Mouse (Mus musculus) liver, embryonic 11.5 days (tissue): ENCODE data around the gene Slc25a45. TPM values are rescaled to one million over a fixed set of nuclear protein-coding genes. Genes with fewer than 3 reads are reported as not detected.

ENCODE experiments used
- ATAC-seq: fragments of 200-750 bp; cut with Nextera tagmentation; replicated peaks from 2 replicates; pipeline ENCODE4 v1.8.0; 2017; ENCODE audit warnings: moderate number of reproducible peaks, mild to moderate bottlenecking, moderate TSS enrichment, moderate library complexity; ENCODE audit not compliant: low FRiP score
- DNase-seq: peaks from one replicate; pipeline ENCODE4 v3.0.0-alpha.2; 2017; ENCODE audit warnings: low spot score
- H3K27ac ChIP-seq: fragments of 300-500 bp; sonication (generic); 2 replicates; pipeline ENCODE4 v1.5.1; 2014; ENCODE audit warnings: mild to moderate bottlenecking, low read depth, low read length, control low read depth
- H3K27me3 ChIP-seq: fragments of 300-500 bp; sonication (generic); replicated peaks from 2 replicates; pipeline ENCODE4 v1.6.1; 2014; ENCODE audit warnings: low read length, mixed read lengths; ENCODE audit not compliant: control insufficient read depth, insufficient read depth
- H3K36me3 ChIP-seq: fragments of 300-500 bp; sonication (generic); 2 replicates; pipeline ENCODE4 v1.6.1; 2014; ENCODE audit warnings: mild to moderate bottlenecking, low read length, moderate library complexity, mixed read lengths; ENCODE audit not compliant: control insufficient read depth, insufficient read depth
- H3K4me1 ChIP-seq: fragments of 300-500 bp; sonication (generic); replicated peaks from 2 replicates; pipeline ENCODE4 v1.6.1; 2014; ENCODE audit warnings: low read length, mixed read lengths; ENCODE audit not compliant: control insufficient read depth, insufficient read depth
- H3K4me2 ChIP-seq: fragments of 300-500 bp; sonication (generic); 2 replicates; pipeline ENCODE4 v1.6.1; 2014; ENCODE audit warnings: mild to moderate bottlenecking, control low read depth, moderate library complexity
- H3K4me3 ChIP-seq: fragments of 300-500 bp; sonication (generic); 2 replicates; pipeline ENCODE4 v1.5.1; 2014; ENCODE audit warnings: low read depth, low read length, control low read depth
- H3K9ac ChIP-seq: fragments of 300-500 bp; sonication (generic); 2 replicates; pipeline ENCODE4 v1.6.1; 2014; ENCODE audit warnings: low read depth, low read length, control low read depth
- H3K9me3 ChIP-seq: fragments of 300-500 bp; sonication (generic); 2 replicates; pipeline ENCODE4 v1.6.1; 2016; ENCODE audit warnings: low read length, inconsistent platforms, mixed read lengths; ENCODE audit not compliant: control insufficient read depth
- WGBS: fragments of 180-500 bp; shearing (Covaris S2); extraction: QIAGEN DNeasy Blood & Tissue Kit; methylation state at CpG from one replicate; pipeline ENCODE4 v1.1.7; 2014; 5-methylcytosine and 5-hydroxymethylcytosine counted together
- polyA plus RNA-seq: library from polyadenylated mRNA; unstranded; fragments of >200 nt; fragmentation: Nextera tagmentation; extraction: Ambion mirVana; gene quantifications from 2 replicates; pipeline ENCODE4 v1.2.1, GENCODE M21; 2014

Slc25a45 gene
- polyA plus RNA-seq, 1 experiment from 2014 or later: 8.2 TPM

DNA sequence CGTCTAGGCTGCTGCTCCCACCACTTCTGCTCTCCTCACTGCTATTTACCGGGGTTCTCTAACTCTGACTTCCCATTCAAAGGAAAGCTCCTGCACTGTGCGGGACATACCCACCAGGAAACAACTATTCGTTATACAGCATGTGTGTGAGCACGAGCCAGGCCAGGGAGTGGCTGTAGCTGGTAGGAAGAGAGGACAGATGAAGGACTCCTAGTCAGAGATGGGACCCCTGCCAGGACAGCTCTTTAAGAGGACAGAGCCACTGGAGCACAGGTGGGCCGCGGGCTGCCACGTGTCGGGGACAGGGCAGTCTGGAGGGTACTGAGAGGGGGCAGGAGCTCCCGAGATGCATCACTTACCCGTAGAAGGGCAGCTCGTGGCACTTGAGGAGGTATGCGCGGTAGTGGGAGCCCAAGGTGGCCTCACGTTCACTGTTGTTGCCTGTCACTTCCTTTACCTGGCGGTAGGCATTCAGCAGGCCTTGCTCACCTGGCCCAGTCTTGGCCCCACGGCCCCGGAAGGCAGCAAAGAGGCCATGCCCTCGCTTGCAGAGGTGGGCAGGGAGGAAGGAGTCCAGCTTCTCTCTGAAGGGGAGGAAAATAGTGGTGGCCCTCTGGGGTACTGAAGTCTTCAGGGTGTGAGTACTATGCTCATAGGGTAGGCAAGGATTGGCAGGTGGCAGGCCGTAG lies 12.8 kb upstream of the Slc25a45 start:
- no peak overlapping the region for H3K4me3 ChIP-seq
- ATAC-seq (no peak), DNase-seq (no peak)
- H3K27ac ChIP-seq: no peak overlapping the region
- H3K9ac ChIP-seq: no peak overlapping the region
- no peak overlapping the region for H3K4me2 ChIP-seq
- H3K27me3 ChIP-seq: no peaks in the 10 kb centered on the region
- WGBS: 92% methylated on average over 20 of the region's 20 CpGs
- peaks cover 50% of the 10 kb centered on the region for H3K36me3 ChIP-seq
- no peaks in the 10 kb centered on the region for H3K4me1 ChIP-seq
- H3K9me3 ChIP-seq: no peaks in the 10 kb centered on the region

DNA sequence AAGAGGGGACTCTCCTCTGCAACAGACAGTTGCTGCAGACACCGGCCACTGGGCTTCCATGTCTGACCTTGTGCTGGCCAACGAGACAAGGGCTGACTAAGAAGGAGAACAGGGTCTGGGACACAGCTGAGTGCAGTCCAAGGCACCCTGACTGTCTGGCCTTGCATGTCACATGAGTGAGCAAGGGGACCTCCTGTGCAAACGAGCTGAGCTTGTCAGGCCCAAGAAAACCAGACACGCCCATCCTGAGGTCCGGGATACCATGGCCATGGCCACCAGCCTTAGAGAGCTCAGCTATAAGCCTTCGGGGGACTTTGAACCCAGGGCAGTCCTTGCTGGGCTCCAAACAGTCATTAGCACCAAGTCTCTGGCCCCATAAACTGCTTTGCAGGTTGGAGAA lies 9.5 kb upstream of the Slc25a45 start:
- H3K4me2 ChIP-seq: no peak overlapping the region
- no peak overlapping the region for H3K9ac ChIP-seq
- DNase-seq (no peak), ATAC-seq (no peak)
- no peaks in the 10 kb centered on the region for H3K9me3 ChIP-seq
- H3K27ac ChIP-seq: no peak overlapping the region
- peaks cover 32% of the 10 kb centered on the region for H3K36me3 ChIP-seq
- no peaks in the 10 kb centered on the region for H3K27me3 ChIP-seq
- H3K4me1 ChIP-seq: peaks cover 23% of the 10 kb centered on the region
- no peak overlapping the region for H3K4me3 ChIP-seq
- WGBS: 80% methylated on average over 6 of the region's 6 CpGs

DNA sequence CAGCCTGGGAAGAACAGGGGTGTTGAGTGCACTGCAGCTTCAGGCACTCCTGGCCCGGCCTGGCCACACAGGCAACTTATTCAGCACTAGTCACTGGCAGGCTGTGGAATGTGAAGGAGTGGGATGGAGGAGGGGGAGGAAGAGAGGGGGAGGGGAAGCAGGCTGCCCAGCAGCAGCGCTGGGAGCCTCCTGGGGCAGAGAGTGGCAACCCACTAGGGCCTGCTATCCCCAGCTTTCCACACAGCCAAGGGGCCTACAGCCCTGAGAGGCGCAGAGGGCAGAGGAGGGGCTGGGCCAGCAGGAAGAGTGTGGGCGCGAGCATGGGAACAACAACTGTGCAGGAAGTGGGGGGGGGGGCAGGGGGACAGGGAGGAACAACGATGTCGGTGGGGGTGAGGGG lies 6.3 kb upstream of the Slc25a45 start:
- no peaks in the 10 kb centered on the region for H3K9me3 ChIP-seq
- H3K4me3 ChIP-seq: no peak overlapping the region
- H3K4me1 ChIP-seq: peaks cover 43% of the 10 kb centered on the region
- ATAC-seq (peak; percentile 22; the same call in 1 of the 2 replicates), DNase-seq (peak; percentile 55)
- peaks cover 11% of the 10 kb centered on the region; the same call in 1 of the 2 replicates for H3K36me3 ChIP-seq
- peak overlapping the region; percentile 44 for H3K4me2 ChIP-seq
- H3K9ac ChIP-seq: peak overlapping the region; percentile 44; the same call in 1 of the 2 replicates
- WGBS: 24% methylated on average over 7 of the region's 7 CpGs
- H3K27ac ChIP-seq: peak overlapping the region; percentile 82
- no peaks in the 10 kb centered on the region for H3K27me3 ChIP-seq

DNA sequence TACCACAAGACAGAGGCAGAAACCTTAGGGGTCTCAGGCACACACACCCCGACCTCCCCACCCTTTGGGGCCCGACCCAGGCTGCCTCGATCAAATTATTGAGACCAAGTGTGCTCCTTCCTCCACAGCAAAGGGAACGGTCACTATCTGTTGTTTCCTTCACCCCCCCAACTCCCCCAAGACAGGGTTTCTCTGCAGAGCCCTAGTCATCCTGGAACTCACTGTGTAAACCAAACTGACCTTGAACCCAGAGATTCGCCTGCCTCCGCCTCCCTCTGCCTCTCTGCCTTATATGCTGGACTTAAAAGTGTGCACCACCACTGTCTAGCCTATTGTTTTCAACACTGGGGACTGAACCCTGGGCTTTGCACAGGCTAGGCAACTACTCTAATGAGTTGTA lies 5.9 kb upstream of the Slc25a45 start:
- H3K27ac ChIP-seq: peak overlapping the region; percentile 82
- no peak overlapping the region for H3K9ac ChIP-seq
- H3K4me2 ChIP-seq: peak overlapping the region; percentile 44
- peaks cover 11% of the 10 kb centered on the region; the same call in 1 of the 2 replicates for H3K36me3 ChIP-seq
- 40% methylated on average over 6 of the region's 6 CpGs for WGBS
- ATAC-seq (no peak), DNase-seq (no peak)
- no peak overlapping the region for H3K4me3 ChIP-seq
- no peaks in the 10 kb centered on the region for H3K27me3 ChIP-seq
- H3K9me3 ChIP-seq: no peaks in the 10 kb centered on the region
- H3K4me1 ChIP-seq: peaks cover 43% of the 10 kb centered on the region

DNA sequence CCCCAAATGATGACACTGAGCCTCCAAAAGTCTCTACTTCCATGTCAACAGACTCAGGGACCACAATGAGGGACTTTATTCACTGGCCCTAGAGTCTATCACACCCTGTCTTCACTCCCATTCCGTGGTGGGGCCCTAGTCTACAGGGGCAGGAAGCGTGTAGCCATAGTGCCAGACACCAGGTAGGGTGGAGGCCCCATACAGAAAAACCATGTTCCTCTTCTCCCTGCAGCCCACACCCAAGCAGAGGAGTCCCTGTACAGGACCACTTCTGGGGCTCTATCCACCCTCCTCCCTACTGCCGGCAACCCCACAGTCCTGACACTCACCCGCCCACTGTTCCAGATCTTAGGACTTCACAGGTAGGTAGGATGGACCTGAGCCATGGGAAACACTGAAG lies 5.1 kb upstream of the Slc25a45 start:
- ATAC-seq (no peak), DNase-seq (no peak)
- Histone ChIP-seq H3K9ac (no peak overlapping the region), H3K4me3 (no peak overlapping the region; the same call in 1 of the 2 replicates), H3K27me3 (no peaks in the 10 kb centered on the region), H3K4me1 (peaks cover 43% of the 10 kb centered on the region), H3K4me2 (peak overlapping the region; percentile 21; the same call in 1 of the 2 replicates), H3K36me3 (peaks cover 11% of the 10 kb centered on the region; the same call in 1 of the 2 replicates), H3K9me3 (no peaks in the 10 kb centered on the region), H3K27ac (no peak overlapping the region)
- 67% methylated on average over 4 of the region's 4 CpGs for WGBS

DNA sequence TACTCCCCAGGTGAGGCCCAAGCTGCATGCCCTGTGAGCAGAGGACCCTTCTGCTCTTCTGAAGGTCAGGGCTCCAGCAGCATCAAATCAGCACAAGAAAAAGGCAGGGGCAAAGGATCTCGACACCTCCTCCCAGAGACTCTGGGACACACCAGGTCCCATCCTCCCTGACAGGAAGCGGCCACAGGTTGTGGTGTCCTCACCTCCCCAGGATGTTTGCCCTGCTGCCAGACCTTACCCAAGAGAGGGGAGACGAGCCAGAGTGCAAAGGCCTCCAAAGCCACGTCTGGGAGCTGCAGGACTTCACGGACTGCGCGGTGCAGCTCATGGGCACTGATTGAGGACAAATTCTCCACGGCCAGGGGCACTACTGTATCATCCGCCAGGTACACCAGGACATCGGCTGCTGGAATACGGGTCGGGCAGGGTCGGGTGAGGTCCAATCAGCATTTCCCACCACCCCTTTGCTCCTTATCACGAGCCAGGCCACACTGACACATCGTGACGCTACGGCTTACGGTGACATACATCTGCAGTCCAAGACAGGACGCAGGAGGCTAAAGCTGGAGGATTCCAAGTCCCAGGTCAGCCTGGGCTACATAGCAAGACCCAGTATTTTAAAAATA lies 4.6 kb upstream of the Slc25a45 start:
- no peaks in the 10 kb centered on the region for H3K9me3 ChIP-seq
- H3K4me1 ChIP-seq: peaks cover 47% of the 10 kb centered on the region
- H3K36me3 ChIP-seq: peaks cover 11% of the 10 kb centered on the region; the same call in 1 of the 2 replicates
- WGBS: 61% methylated on average over 19 of the region's 19 CpGs
- ATAC-seq (no peak), DNase-seq (no peak)
- no peak overlapping the region for H3K9ac ChIP-seq
- H3K4me2 ChIP-seq: peak overlapping the region; percentile 78
- no peak overlapping the region for H3K27ac ChIP-seq
- no peaks in the 10 kb centered on the region for H3K27me3 ChIP-seq
- H3K4me3 ChIP-seq: no peak overlapping the region

DNA sequence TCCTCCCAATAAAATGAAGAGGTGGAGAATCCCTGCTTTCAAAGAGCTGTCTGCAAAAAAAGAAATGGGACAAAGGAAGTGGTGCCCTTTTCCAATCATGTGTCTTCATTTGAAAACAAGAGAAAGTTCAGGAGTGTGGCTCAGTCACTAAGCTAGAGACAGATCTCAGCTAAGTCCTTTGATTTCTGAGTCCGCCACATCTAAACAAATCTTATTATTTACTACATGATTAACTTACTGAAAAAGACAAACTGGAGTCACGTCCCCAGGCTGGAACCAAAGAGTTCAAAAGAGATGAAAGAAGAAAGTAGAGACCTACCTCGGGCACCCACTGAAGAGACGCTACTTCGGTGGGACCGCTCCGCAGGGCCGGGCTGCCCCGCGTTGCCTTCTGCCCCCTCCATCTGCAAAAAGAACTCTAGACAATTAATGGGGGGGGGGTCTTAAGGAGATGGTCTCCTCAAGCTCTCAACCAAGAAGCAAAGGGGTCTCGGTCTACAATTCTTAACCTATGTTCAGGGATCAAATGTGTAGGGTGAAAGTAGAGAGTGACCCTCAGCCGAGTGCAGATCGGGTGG lies 3.1 kb upstream of the Slc25a45 start:
- no peaks in the 10 kb centered on the region for H3K27me3 ChIP-seq
- peak overlapping the region; percentile 84 for H3K4me3 ChIP-seq
- peak overlapping the region; percentile 78 for H3K4me2 ChIP-seq
- peak overlapping the region; percentile 88 for H3K9ac ChIP-seq
- DNase-seq (no peak), ATAC-seq (no peak)
- peaks cover 6% of the 10 kb centered on the region; the same call in 1 of the 2 replicates for H3K36me3 ChIP-seq
- H3K9me3 ChIP-seq: no peaks in the 10 kb centered on the region
- H3K27ac ChIP-seq: peak overlapping the region; percentile 69
- WGBS: 10% methylated on average over 13 of the region's 13 CpGs
- peaks cover 47% of the 10 kb centered on the region for H3K4me1 ChIP-seq

DNA sequence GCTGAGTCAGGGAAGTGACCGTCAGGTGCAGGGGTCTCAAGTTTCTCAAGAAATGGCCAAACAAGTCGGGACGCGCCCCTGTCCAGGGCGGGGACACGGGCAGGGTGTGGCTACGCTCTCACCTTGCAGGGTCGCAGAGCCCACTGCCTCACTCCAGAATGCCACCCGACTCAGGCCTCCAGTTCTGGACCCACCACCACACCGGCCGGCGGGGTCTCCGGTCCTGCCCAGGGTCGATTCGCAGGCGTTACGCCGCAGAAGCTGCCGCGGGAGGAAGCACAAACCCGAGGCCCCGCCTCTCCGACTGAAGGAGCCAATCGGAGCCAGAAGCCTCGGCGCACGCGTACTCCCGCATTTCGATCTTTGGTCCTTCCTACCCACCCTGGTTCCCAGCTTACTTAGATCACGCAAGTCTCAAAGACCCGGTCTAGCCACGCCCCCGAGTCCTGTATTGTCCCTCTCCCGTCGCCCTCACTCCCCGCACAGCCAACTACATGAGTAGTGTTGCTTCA lies 2.6 kb upstream of the Slc25a45 start, which contains the start of gene Frmd8:
Gene Frmd8 (minus strand): TSS at position 306 of the 512 bp plus-strand sequence.
- peak within 1 kb of the TSS; percentile 78 for H3K4me2 ChIP-seq
- peak within 1 kb of the TSS; percentile 84 for H3K4me3 ChIP-seq
- H3K9ac ChIP-seq: peak within 1 kb of the TSS; percentile 88
- H3K27ac ChIP-seq: peak within 1 kb of the TSS; percentile 69
- peaks cover 4% of the 10 kb centered on the region; the same call in 1 of the 2 replicates for H3K36me3 ChIP-seq
- WGBS: under 1% methylated on average over 37 of the region's 37 CpGs
- DNase-seq (peak; percentile 90), ATAC-seq (peak; percentile 81)
- H3K27me3 ChIP-seq: no peaks in the 10 kb centered on the region
- H3K9me3 ChIP-seq: no peaks in the 10 kb centered on the region
- H3K4me1 ChIP-seq: peaks cover 47% of the 10 kb centered on the region
